Mouse (Mus musculus) intestine, postnatal 0 days (tissue): Measurements from ENCODE around the gene Ccdc28b. TPM values are rescaled to one million over a fixed set of nuclear protein-coding genes. Genes with fewer than 3 reads are reported as not detected.

Experiments used
- ATAC-seq: fragments of 200-750 bp; cut with Nextera tagmentation; 2 replicates; pipeline ENCODE4 v1.8.0; 2017; ENCODE audit warnings: mild to moderate bottlenecking, moderate TSS enrichment, moderate library complexity
- H3K27ac ChIP-seq: fragments of 300-500 bp; sonication (generic); 2 replicates; pipeline ENCODE4 v1.5.1; 2014; ENCODE audit warnings: mild to moderate bottlenecking, low read depth, low read length, moderate library complexity
- H3K27me3 ChIP-seq: fragments of 300-500 bp; sonication (generic); replicated peaks from 2 replicates; pipeline ENCODE4 v1.6.1; 2014; ENCODE audit warnings: low read length, mixed read lengths; ENCODE audit not compliant: control insufficient read depth, insufficient read depth
- H3K36me3 ChIP-seq: fragments of 300-500 bp; sonication (generic); 2 replicates; pipeline ENCODE4 v1.6.1; 2014; ENCODE audit warnings: mild to moderate bottlenecking, moderate library complexity; ENCODE audit not compliant: control insufficient read depth, insufficient read depth
- H3K4me1 ChIP-seq: fragments of 300-500 bp; sonication (generic); replicated peaks from 2 replicates; pipeline ENCODE4 v1.6.1; 2014; ENCODE audit warnings: antibody characterized with exemption, low read length, mixed read lengths; ENCODE audit not compliant: control insufficient read depth, insufficient read depth
- H3K4me2 ChIP-seq: fragments of 300-500 bp; sonication (generic); replicated peaks from 2 replicates; pipeline ENCODE4 v1.6.1; 2014; ENCODE audit warnings: low read depth, mild to moderate bottlenecking, moderate library complexity
- H3K4me3 ChIP-seq: fragments of 300-500 bp; sonication (generic); 2 replicates; pipeline ENCODE4 v1.5.1; 2014; ENCODE audit warnings: low read depth, low read length
- H3K9ac ChIP-seq: fragments of 300-500 bp; sonication (generic); 2 replicates; pipeline ENCODE4 v1.6.1; 2014; ENCODE audit warnings: mild to moderate bottlenecking, low read depth, low read length
- H3K9me3 ChIP-seq: fragments of 300-500 bp; sonication (generic); 2 replicates; pipeline ENCODE4 v1.6.1; 2016; ENCODE audit warnings: mixed run types; ENCODE audit not compliant: control insufficient read depth
- CTCF ChIP-seq: sonication (generic); IDR thresholded peaks from 2 replicates; pipeline ENCODE4 v1.5.1; 2016; ENCODE audit warnings: low read depth, mild to moderate bottlenecking, control low read depth, antibody characterized with exemption, moderate library complexity
- WGBS: fragments of 180-500 bp; shearing (Covaris S2); extraction: QIAGEN DNeasy Blood & Tissue Kit; methylation state at CpG from one replicate; pipeline ENCODE4 v1.1.7; 2014; 5-methylcytosine and 5-hydroxymethylcytosine counted together
- polyA plus RNA-seq: library from polyadenylated mRNA; unstranded; fragments of >200 nt; fragmentation: Nextera tagmentation; extraction: Ambion mirVana; gene quantifications from 2 replicates; pipeline ENCODE4 v1.2.1, GENCODE M21; 2015

Ccdc28b gene
- polyA plus RNA-seq, 1 experiment from 2014 or later = 32.0 TPM

DNA sequence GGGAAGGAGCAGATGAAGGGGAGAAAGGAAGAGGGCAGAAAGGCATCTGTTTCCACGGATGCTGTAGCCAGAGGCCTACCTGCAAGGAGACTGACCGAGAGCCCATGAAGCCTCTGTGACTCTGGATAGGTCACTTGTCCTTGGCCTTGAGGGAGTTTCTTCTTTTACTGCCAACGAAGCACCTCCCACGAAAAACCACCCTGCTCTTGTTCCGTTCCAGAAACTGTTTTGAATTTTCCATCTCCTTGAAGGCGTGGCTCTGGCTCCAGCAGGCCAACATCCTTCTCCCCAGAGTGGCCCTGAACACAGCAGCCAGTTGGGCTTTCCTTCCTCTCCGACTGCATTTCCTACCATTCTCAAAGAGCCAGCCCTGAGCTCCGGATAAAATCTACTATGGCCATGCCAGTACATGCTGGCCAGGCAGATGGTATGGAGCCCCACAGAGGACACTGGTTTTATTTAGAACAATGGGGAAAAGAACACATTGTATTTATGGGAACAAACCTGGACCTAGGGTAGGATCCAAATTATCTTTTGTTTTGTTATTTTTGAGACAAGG, 2.4 kb downstream of the Ccdc28b start:
- H3K9ac ChIP-seq = no peak overlapping the region
- no peaks in the 10 kb centered on the region for H3K27me3 ChIP-seq
- H3K27ac ChIP-seq = 0 out of 2 replicates have a peak overlapping the region, but pooled peaks have one; percentile 7
- ATAC-seq = no peak
- H3K9me3 ChIP-seq = no peaks in the 10 kb centered on the region
- peaks cover 12% of the 10 kb centered on the region; the same call in 1 of the 2 replicates for H3K36me3 ChIP-seq
- peaks cover 18% of the 10 kb centered on the region for H3K4me1 ChIP-seq
- peak overlapping the region; percentile 9; the same call in 1 of the 2 replicates for H3K4me2 ChIP-seq
- H3K4me3 ChIP-seq = no peak overlapping the region
- 77% methylated on average over 8 of the region's 8 CpGs for WGBS
- no peak for TF ChIP-seq CTCF

DNA sequence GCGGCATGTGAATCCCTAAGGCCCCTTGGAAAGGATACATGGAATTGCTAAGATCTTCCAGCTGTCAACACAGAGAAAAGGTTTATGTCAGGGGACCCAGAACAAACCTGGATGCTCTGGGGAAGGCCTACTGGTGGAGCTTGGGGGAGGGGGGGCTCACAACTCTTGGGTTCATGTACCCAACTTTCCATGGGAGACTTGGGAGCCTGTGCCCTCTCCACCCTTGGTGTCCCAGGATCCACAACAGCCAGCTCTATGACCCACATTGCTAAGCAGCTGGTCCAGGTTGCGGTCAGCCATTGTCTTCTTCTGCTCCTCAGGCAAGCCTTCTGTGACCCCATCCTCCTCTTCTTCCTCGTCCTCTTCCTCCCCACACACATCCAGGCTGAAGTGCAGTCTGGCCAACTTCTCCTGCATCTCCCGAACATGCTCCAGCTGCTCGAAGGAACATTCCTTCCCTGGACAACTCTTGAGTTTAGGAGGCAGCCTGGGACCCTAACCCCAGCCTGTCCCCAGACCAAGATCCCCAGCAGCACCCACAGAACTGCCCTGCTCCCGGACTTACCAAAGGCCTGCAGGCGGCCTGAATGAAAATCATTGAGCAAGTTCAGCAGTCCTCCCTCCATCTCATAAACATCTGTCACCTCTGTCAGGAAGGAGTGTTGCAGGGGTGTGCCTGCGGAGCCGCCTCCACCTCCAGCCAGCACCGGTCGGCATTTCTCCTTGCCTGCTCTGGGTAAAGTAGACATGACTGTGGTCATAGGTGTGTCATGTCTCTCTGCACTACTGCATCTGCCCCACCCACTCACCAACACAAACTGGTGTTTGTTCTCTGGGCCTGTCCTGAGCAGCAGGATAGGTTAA, 3.1 kb downstream of the Ccdc28b start:
- Histone ChIP-seq H3K27ac (no peak overlapping the region; the same call in 1 of the 2 replicates), H3K9me3 (no peaks in the 10 kb centered on the region), H3K36me3 (peaks cover 10% of the 10 kb centered on the region; the same call in 1 of the 2 replicates), H3K9ac (no peak overlapping the region), H3K4me3 (no peak overlapping the region), H3K4me1 (peaks cover 18% of the 10 kb centered on the region), H3K4me2 (peak overlapping the region; percentile 21; the same call in 1 of the 2 replicates), H3K27me3 (no peaks in the 10 kb centered on the region)
- no peak for TF ChIP-seq CTCF
- WGBS = 78% methylated on average over 11 of the region's 11 CpGs
- ATAC-seq = no peak

DNA sequence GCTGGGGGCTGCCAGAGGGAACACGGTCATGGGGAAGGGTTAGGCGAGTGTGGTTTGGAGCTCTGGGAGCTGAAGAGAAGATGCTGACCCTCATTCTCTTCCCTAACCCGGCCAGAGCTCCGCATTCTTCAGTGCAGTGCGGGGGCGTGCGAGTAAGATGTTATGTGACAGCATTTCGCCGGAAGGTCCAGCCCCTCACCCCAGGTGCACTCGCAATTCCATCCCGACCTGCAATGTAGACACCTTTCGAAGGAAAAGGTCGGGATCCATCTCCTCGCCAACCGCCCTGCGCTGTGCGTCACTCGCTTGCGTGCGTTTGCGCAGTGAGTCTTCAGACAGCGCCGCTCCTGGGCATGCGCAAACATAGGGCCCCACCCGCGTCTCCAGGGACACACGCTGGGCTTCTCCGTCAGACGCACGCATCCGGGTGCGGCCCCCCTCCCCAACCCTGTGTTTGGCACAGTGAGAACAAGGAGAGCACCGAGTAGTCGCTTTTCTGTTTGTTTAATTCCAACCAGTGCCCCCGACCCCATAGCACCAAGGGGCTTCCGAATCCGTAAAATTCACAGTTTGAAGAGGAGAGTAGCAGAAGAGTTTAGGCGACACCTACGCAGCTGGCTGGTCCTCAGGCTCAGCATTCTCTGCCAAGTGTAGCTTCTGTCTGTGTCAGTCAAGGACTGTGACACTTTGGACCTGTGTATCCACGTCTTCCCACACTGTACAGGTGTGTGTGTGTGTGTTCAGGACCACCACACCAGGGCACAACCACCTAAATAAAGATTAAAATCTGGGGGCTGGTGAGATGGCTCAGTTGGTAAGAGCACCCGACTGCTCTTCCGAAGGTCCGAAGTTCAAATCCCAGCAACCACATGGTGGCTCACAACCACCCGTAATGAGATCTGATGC, 4.7 kb downstream of the Ccdc28b start, which contains the start of gene Iqcc:
TSS of gene Iqcc (minus strand) at position 314 of the 906 bp plus-strand sequence.
- ATAC-seq = peak; percentile 81
- Histone ChIP-seq H3K4me3 (peak within 1 kb of the TSS; percentile 70), H3K4me2 (peak within 1 kb of the TSS; percentile 89), H3K36me3 (peaks cover 10% of the 10 kb centered on the region; the same call in 1 of the 2 replicates), H3K9ac (peak within 1 kb of the TSS; percentile 41), H3K27me3 (no peaks in the 10 kb centered on the region), H3K27ac (peak within 1 kb of the TSS; percentile 54), H3K4me1 (peaks cover 10% of the 10 kb centered on the region), H3K9me3 (no peaks in the 10 kb centered on the region)
- peak; percentile 37 for TF ChIP-seq CTCF
- WGBS = 3% methylated on average over 43 of the region's 44 CpGs

- no peak for ATAC-seq
Measured at GRCm38 (mm10) chr4:129618031-129618430, 5.7 kb downstream of the Ccdc28b start.

DNA sequence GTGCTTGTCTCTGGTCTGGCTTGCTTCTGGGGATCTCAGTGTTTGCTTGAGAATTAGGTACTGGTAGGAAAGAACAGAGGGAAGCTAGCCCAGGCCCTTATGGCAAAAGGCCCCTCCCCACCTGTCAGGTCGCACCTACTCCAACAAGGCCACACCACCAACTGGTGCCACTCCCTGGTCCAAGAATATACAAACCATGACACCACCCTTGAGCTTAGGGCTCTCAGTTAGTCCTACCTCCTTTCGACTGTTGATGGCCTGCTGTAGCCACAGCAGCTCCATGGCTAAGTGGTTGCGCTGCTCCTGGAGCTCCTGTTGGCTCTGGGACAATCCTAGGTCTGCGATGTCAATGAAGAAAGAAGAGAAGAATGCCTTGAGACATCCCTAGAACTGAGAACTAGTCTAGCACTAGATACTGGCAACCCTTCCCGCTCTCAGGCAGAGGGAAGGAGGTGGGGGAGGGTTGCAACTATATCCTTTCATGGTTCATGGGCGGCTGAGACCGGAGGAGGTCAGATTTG, 6.6 kb downstream of the Ccdc28b start:
- no peak overlapping the region for H3K9ac ChIP-seq
- no peak for TF ChIP-seq CTCF
- 93% methylated on average over 7 of the region's 7 CpGs for WGBS
- H3K27ac ChIP-seq = no peak overlapping the region
- H3K4me2 ChIP-seq = no peak overlapping the region
- H3K4me3 ChIP-seq = no peak overlapping the region
- peaks cover 10% of the 10 kb centered on the region; the same call in 1 of the 2 replicates for H3K36me3 ChIP-seq
- peaks cover 6% of the 10 kb centered on the region for H3K4me1 ChIP-seq
- H3K27me3 ChIP-seq = no peaks in the 10 kb centered on the region
- H3K9me3 ChIP-seq = no peaks in the 10 kb centered on the region
- no peak for ATAC-seq

More at GRCm38 (mm10) chr4:129618031-129618430, 5.7 kb downstream of the Ccdc28b start:
- H3K4me1 ChIP-seq = peaks cover 10% of the 10 kb centered on the region
- TF ChIP-seq CTCF = no peak
- no peaks in the 10 kb centered on the region for H3K27me3 ChIP-seq
- 95% methylated on average over 5 of the region's 5 CpGs for WGBS
- H3K4me3 ChIP-seq = peak overlapping the region; percentile 70
- H3K9ac ChIP-seq = peak overlapping the region; percentile 41; the same call in 1 of the 2 replicates
- peak overlapping the region; percentile 54; the same call in 1 of the 2 replicates for H3K27ac ChIP-seq
- peak overlapping the region; percentile 89 for H3K4me2 ChIP-seq
- no peaks in the 10 kb centered on the region for H3K9me3 ChIP-seq
- H3K36me3 ChIP-seq = peaks cover 10% of the 10 kb centered on the region; the same call in 1 of the 2 replicates
